ENCODE assay signal across 18 mouse cellular contexts in genomic region chr11:83908376-83908775, GRCm38 (mm10). TPM values are rescaled to one million over a fixed set of nuclear protein-coding genes. Genes with fewer than 3 reads are reported as not detected.
"Had no signal": no experiment of that assay in that cellular context is flagged by ENCODE, and none has a peak within 500 bp of the region (broad histone marks: within the 10 kb centered on the region; RNA-seq: fewer than 3 reads in every experiment).

No protein-coding gene starts in this region.

- H3K4me2 ChIP-seq: limb, embryonic 13.5 days; lung, embryonic 15.5 days; midbrain, embryonic 12.5 days had no signal

- ATAC-seq: hindbrain, embryonic 16.5 days; inflammation-experienced regulatory T-cells, adult 6 months had no signal

- H3K27me3 ChIP-seq: limb, embryonic 13.5 days; lung, embryonic 15.5 days had no signal

- H3K4me1 ChIP-seq: limb, embryonic 13.5 days; megakaryocyte, embryonic 14.5 days; midbrain, embryonic 12.5 days had no signal

- H3K4me3 ChIP-seq: limb, embryonic 13.5 days; lung, embryonic 15.5 days; megakaryocyte, embryonic 14.5 days; midbrain, embryonic 12.5 days had no signal

- H3K36me3 ChIP-seq: limb, embryonic 13.5 days; lung, embryonic 15.5 days; midbrain, embryonic 12.5 days had no signal

- H3K9me3 ChIP-seq: limb, embryonic 13.5 days; lung, embryonic 15.5 days; midbrain, embryonic 12.5 days had no signal

- H3K9ac ChIP-seq: limb, embryonic 13.5 days; liver, embryonic 14.5 days; lung, embryonic 15.5 days; midbrain, embryonic 12.5 days had no signal

- DNase-seq: kidney, adult 9 months; kidney, postnatal 36 days; layer of hippocampus, adult 9-11 months; layer of hippocampus, postnatal 36 days; left cerebral cortex, postnatal 4 days; lung, postnatal 14 days; right cerebral cortex, adult 18-20 months; thymus, postnatal 36 days had no signal

- H3K27ac ChIP-seq: kidney, postnatal 0 days; limb, embryonic 13.5 days; liver, embryonic 14.5 days; lung, embryonic 15.5 days; macrophage; midbrain, embryonic 12.5 days had no signal

RNA-seq across cellular contexts. Expression of gene Hnf1b, which starts 58.5 kb away (rescaled TPM):
- polyA plus RNA-seq: inflammation-experienced regulatory T-cells, adult 6 months; limb, embryonic 13.5 days; macrophage; midbrain, embryonic 12.5 days; thymus, postnatal 0 days had no signal
